Mouse (Mus musculus): Measurements from ENCODE around the gene Mlkl.

Mlkl gene

GRCm38 (mm10) chr8:111337890-111338347 lies at the start of gene Mlkl:
Gene Mlkl, minus strand, starts transcription at chr8:111338177.
- DNase-seq (ENCODE audit: low read depth) = no peak

GRCm38 (mm10) chr8:111385915-111386314 lies 47.9 kb upstream of the Mlkl start:
- DNase-seq (ENCODE audit: low read depth) = no peak

GRCm38 (mm10) chr8:111384628-111385027 lies 46.7 kb upstream of the Mlkl start:
- no peak for DNase-seq (ENCODE audit: low read depth)

- no peak for DNase-seq (ENCODE audit: low read depth)
Measured at GRCm38 (mm10) chr8:111375192-111375591, 37.2 kb upstream of the Mlkl start.

GRCm38 (mm10) chr8:111369711-111370110 lies 31.7 kb upstream of the Mlkl start:
- no peak for DNase-seq (ENCODE audit: low read depth)

GRCm38 (mm10) chr8:111367350-111367749 lies 29.4 kb upstream of the Mlkl start:
- no peak for DNase-seq (ENCODE audit: low read depth)

- no peak for DNase-seq (ENCODE audit: low read depth)
Measured at GRCm38 (mm10) chr8:111366610-111367234, 28.7 kb upstream of the Mlkl start.

GRCm38 (mm10) chr8:111363489-111363888 lies 25.5 kb upstream of the Mlkl start:
- DNase-seq (ENCODE audit: low read depth) = no peak

- DNase-seq (ENCODE audit: low read depth) = no peak
Measured at GRCm38 (mm10) chr8:111360579-111361209, 22.7 kb upstream of the Mlkl start.

- no peak for DNase-seq (ENCODE audit: low read depth)
Measured at GRCm38 (mm10) chr8:111359936-111360335, 22.0 kb upstream of the Mlkl start.

GRCm38 (mm10) chr8:111358905-111359304 lies 20.9 kb upstream of the Mlkl start:
- DNase-seq (ENCODE audit: low read depth) = no peak

- DNase-seq (ENCODE audit: low read depth) = no peak
Measured at GRCm38 (mm10) chr8:111357433-111357832, 19.5 kb upstream of the Mlkl start.

- DNase-seq (ENCODE audit: low read depth) = no peak
Measured at GRCm38 (mm10) chr8:111353497-111353896, 15.5 kb upstream of the Mlkl start.

- no peak for DNase-seq (ENCODE audit: low read depth)
Measured at GRCm38 (mm10) chr8:111352289-111352688, 14.3 kb upstream of the Mlkl start.

GRCm38 (mm10) chr8:111350577-111350976 lies 12.6 kb upstream of the Mlkl start:
- DNase-seq (ENCODE audit: low read depth) = no peak

GRCm38 (mm10) chr8:111343225-111343624 lies 5.2 kb upstream of the Mlkl start:
- peak; percentile 46 for DNase-seq (ENCODE audit: low read depth)

- no peak for DNase-seq (ENCODE audit: low read depth)
Measured at GRCm38 (mm10) chr8:111340186-111340585, 2.2 kb upstream of the Mlkl start.

- DNase-seq (ENCODE audit: low read depth) = no peak
Measured at GRCm38 (mm10) chr8:111338370-111339208, 612 bp upstream of the Mlkl start.

- DNase-seq (ENCODE audit: low read depth) = no peak
Measured at GRCm38 (mm10) chr8:111337311-111337889, 577 bp downstream of the Mlkl start.

- DNase-seq (ENCODE audit: low read depth) = no peak
Measured at GRCm38 (mm10) chr8:111336692-111337091, 1.3 kb downstream of the Mlkl start.

GRCm38 (mm10) chr8:111325222-111325790 lies 12.7 kb downstream of the Mlkl start:
- DNase-seq (ENCODE audit: low read depth) = no peak

GRCm38 (mm10) chr8:111314729-111315128 lies 23.2 kb downstream of the Mlkl start:
- DNase-seq (ENCODE audit: low read depth) = no peak
